Mouse (Mus musculus): ENCODE measurements around the gene H2al2c.
"Not testable (repeated sequence)": the region's sequence is repeated elsewhere in the genome, so short reads cannot be mapped to it uniquely, and the experiment has no call there.

Gene H2al2c

GRCm38 (mm10) chrY:2598799-2599198, at the start of gene H2al2c:
Gene H2al2c, plus strand, starts transcription at chrY:2599099.
- not testable (repeated sequence) for DNase-seq (ENCODE audit: low spot score)
